Mouse (Mus musculus) stomach, postnatal 0 days (tissue): ENCODE data around the gene Carns1. TPM values are rescaled to one million over a fixed set of nuclear protein-coding genes. Genes with fewer than 3 reads are reported as not detected.

Experiments used
- ATAC-seq: fragments of 200-750 bp; cut with Nextera tagmentation; 2 replicates; pipeline ENCODE4 v1.8.0; 2017; ENCODE audit not compliant: low FRiP score, low TSS enrichment
- DNase-seq: peaks from one replicate; pipeline ENCODE4 v3.0.0-alpha.2; 2016; ENCODE audit warnings: low spot score
- H3K27ac ChIP-seq: fragments of 300-500 bp; sonication (generic); replicated peaks from 2 replicates; pipeline ENCODE4 v1.5.1; 2014; ENCODE audit warnings: mild to moderate bottlenecking, control low read depth
- H3K27me3 ChIP-seq: fragments of 300-500 bp; sonication (generic); 2 replicates; pipeline ENCODE4 v1.6.1; 2014; ENCODE audit warnings: low read length; ENCODE audit not compliant: control insufficient read depth, insufficient read depth
- H3K36me3 ChIP-seq: fragments of 300-500 bp; sonication (generic); 2 replicates; pipeline ENCODE4 v1.6.1; 2014; ENCODE audit warnings: low read length, mixed read lengths; ENCODE audit not compliant: control insufficient read depth, insufficient read depth
- H3K4me1 ChIP-seq: fragments of 300-500 bp; sonication (generic); replicated peaks from 2 replicates; pipeline ENCODE4 v1.6.1; 2014; ENCODE audit warnings: antibody characterized with exemption; ENCODE audit not compliant: control insufficient read depth, insufficient read depth
- H3K4me2 ChIP-seq: fragments of 300-500 bp; sonication (generic); replicated peaks from 2 replicates; pipeline ENCODE4 v1.6.1; 2014; ENCODE audit warnings: low read depth, mild to moderate bottlenecking, control low read depth, moderate library complexity
- H3K4me3 ChIP-seq: fragments of 300-500 bp; sonication (generic); 2 replicates; pipeline ENCODE4 v1.5.1; 2014; ENCODE audit warnings: low read depth, low read length, control low read depth
- H3K9ac ChIP-seq: fragments of 300-500 bp; sonication (generic); 2 replicates; pipeline ENCODE4 v1.6.1; 2014; ENCODE audit warnings: mild to moderate bottlenecking, low read length, control low read depth, mixed read lengths
- H3K9me3 ChIP-seq: fragments of 300-500 bp; sonication (generic); 2 replicates; pipeline ENCODE4 v1.6.1; 2016; ENCODE audit warnings: low read length; ENCODE audit not compliant: control insufficient read depth
- CTCF ChIP-seq: IDR thresholded peaks from 2 replicates; pipeline ENCODE4 v1.5.1; 2016; ENCODE audit warnings: antibody characterized with exemption, low read depth, mild to moderate bottlenecking, moderate library complexity
- EP300 ChIP-seq: optimal IDR thresholded peaks from 2 replicates; pipeline ENCODE3; 2016; ENCODE audit warnings: antibody characterized with exemption
- whole genome bisulfite sequencing: fragments of 180-500 bp; shearing (Covaris S2); extraction: QIAGEN DNeasy Blood & Tissue Kit; methylation state at CpG from one replicate; pipeline ENCODE4 v1.1.7; 2014; 5-methylcytosine and 5-hydroxymethylcytosine counted together
- polyA plus RNA-seq: library from polyadenylated mRNA; unstranded; fragments of >200 nt; fragmentation: Nextera tagmentation; extraction: Ambion mirVana; gene quantifications from 2 replicates; pipeline ENCODE4 v1.2.1, GENCODE M21; 2015

Carns1 gene
- polyA plus RNA-seq, 1 experiment from 2014 or later = 1.5 TPM

- no peak overlapping the region for H3K4me3 ChIP-seq
- no peak overlapping the region for H3K4me2 ChIP-seq
- no peaks in the 10 kb centered on the region for H3K27me3 ChIP-seq
- no peaks in the 10 kb centered on the region for H3K36me3 ChIP-seq
- H3K27ac ChIP-seq = no peak overlapping the region
- H3K9ac ChIP-seq = peak overlapping the region; percentile 27; the same call in 1 of the 2 replicates
- DNase-seq (no peak), ATAC-seq (no peak)
- 58% methylated on average over 13 of the region's 13 CpGs for WGBS
- H3K4me1 ChIP-seq = peaks cover 10% of the 10 kb centered on the region; the same call in 1 of the 2 replicates
- no peaks in the 10 kb centered on the region for H3K9me3 ChIP-seq
- TF ChIP-seq CTCF (no peak), EP300 (no peak)
These were observed 3.6 kb downstream of the Carns1 start for GRCm38 (mm10) chr19:4171393-4172290.

- no peak for ATAC-seq
- 95% methylated on average over 10 of the region's 10 CpGs for WGBS
- no peak overlapping the region for H3K4me2 ChIP-seq
- H3K9ac ChIP-seq = 0 out of 2 replicates have a peak overlapping the region, but pooled peaks have one; percentile 4
- no peaks in the 10 kb centered on the region for H3K36me3 ChIP-seq
- H3K27me3 ChIP-seq = no peaks in the 10 kb centered on the region
- H3K9me3 ChIP-seq = no peaks in the 10 kb centered on the region
- no peak overlapping the region for H3K27ac ChIP-seq
- H3K4me1 ChIP-seq = peaks cover 10% of the 10 kb centered on the region; the same call in 1 of the 2 replicates
- TF ChIP-seq EP300 (no peak), CTCF (no peak)
- DNase-seq = no peak
- H3K4me3 ChIP-seq = no peak overlapping the region
These were observed 4.4 kb downstream of the Carns1 start for GRCm38 (mm10) chr19:4170723-4171392.

GRCm38 (mm10) chr19:4169810-4170209 is 5.5 kb downstream of the Carns1 start:
- H3K36me3 ChIP-seq = no peaks in the 10 kb centered on the region
- no peaks in the 10 kb centered on the region for H3K27me3 ChIP-seq
- TF ChIP-seq EP300 (no peak), CTCF (no peak)
- H3K9ac ChIP-seq = peak overlapping the region; percentile 86
- peak overlapping the region; percentile 81 for H3K4me2 ChIP-seq
- DNase-seq (no peak), ATAC-seq (peak; percentile 56)
- no peaks in the 10 kb centered on the region for H3K9me3 ChIP-seq
- 4% methylated on average over 27 of the region's 27 CpGs for WGBS
- peaks cover 5% of the 10 kb centered on the region; the same call in 1 of the 2 replicates for H3K4me1 ChIP-seq
- peak overlapping the region; percentile 95 for H3K27ac ChIP-seq
- peak overlapping the region; percentile 44 for H3K4me3 ChIP-seq

GRCm38 (mm10) chr19:4169378-4169784 is 5.9 kb downstream of the Carns1 start:
- Histone ChIP-seq H3K9me3 (no peaks in the 10 kb centered on the region), H3K4me1 (peaks cover 5% of the 10 kb centered on the region; the same call in 1 of the 2 replicates), H3K4me3 (peak overlapping the region; percentile 44), H3K9ac (peak overlapping the region; percentile 86), H3K27ac (peak overlapping the region; percentile 95), H3K27me3 (no peaks in the 10 kb centered on the region), H3K4me2 (peak overlapping the region; percentile 81), H3K36me3 (no peaks in the 10 kb centered on the region)
- peak; percentile 83 for TF ChIP-seq EP300
- peak; percentile 99 for TF ChIP-seq CTCF
- ATAC-seq = peak; percentile 93
- under 1% methylated on average over 42 of the region's 43 CpGs for WGBS
- peak; percentile 99 for DNase-seq

DNA sequence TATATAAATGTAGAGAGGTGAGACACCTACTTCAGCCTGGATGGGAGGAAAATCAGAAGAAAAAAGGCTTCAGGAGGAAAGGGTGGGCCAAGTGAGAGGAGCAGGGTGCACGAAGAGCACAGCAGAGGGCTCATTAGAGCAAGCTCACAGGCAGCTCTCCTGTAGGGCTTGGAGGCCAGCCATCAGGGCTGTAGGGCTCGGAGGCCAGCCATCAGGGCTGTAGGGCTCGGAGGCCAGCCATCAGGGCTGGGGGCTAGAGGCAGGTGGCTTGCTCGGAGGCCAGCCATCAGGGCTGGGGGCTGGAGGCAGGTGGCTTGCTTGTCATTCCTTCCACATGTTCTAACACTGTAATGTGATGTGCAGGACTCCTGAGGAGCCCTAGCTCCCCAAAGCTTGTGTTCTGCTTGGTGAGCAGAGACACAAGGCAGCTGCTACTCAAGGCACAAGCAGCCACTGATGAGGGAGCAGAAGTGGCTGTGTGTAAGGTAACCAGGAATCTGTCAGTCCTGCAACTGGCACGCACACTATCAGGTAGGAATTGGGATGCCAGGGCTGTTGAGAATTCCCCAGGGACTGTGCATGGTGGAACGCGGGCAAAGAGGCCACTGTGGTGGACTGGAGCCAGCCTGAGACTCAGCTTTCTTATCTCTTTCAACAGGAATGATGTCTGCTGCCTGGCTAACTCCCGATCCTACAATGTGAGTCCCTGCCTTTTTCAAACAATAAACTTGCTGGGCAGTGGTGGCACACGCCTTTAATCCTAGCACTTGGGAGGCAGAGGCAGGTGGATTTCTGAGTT is 8.4 kb downstream of the Carns1 start:
- H3K9ac ChIP-seq = no peak overlapping the region
- no peaks in the 10 kb centered on the region for H3K9me3 ChIP-seq
- H3K36me3 ChIP-seq = no peaks in the 10 kb centered on the region
- 80% methylated on average over 9 of the region's 9 CpGs for WGBS
- no peak overlapping the region for H3K4me2 ChIP-seq
- H3K27ac ChIP-seq = no peak overlapping the region
- no peaks in the 10 kb centered on the region for H3K27me3 ChIP-seq
- no peak overlapping the region for H3K4me3 ChIP-seq
- no peak for ATAC-seq
- H3K4me1 ChIP-seq = peaks cover 5% of the 10 kb centered on the region; the same call in 1 of the 2 replicates
- no peak for TF ChIP-seq CTCF
- TF ChIP-seq EP300 = no peak
- DNase-seq = no peak
